Mouse (Mus musculus) adrenal gland, adult 2 months (tissue): ENCODE data around the gene Slain1. TPM values are rescaled to one million over a fixed set of nuclear protein-coding genes. Genes with fewer than 3 reads are reported as not detected.

Source experiments
- DNase-seq: peaks from one replicate; pipeline ENCODE4 v3.0.0; 2021
- polyA plus RNA-seq: library from polyadenylated mRNA; depleted of rRNA; stranded (reverse); fragments of >200 nt; gene quantifications from 2 replicates; pipeline ENCODE4 v1.2.3, GENCODE M21; 2012
- total RNA-seq, 2 experiments: library from RNA; stranded (reverse); gene quantifications; 2 replicates each; pipeline ENCODE4 v1.2.3; 2021

Gene Slain1
- total and polyA plus RNA-seq, 3 experiments, result 1.5 to 2.9 (median 2.9) TPM

- DNase-seq, result no peak
These were observed 16.4 kb downstream of the Slain1 start for GRCm38 (mm10) chr14:103666347-103666954.

GRCm38 (mm10) chr14:103667036-103667435 is 17.0 kb downstream of the Slain1 start:
- DNase-seq, result no peak

GRCm38 (mm10) chr14:103679395-103680217 is 29.6 kb downstream of the Slain1 start:
- no peak for DNase-seq

GRCm38 (mm10) chr14:103680285-103680819 is 30.3 kb downstream of the Slain1 start:
- no peak for DNase-seq

- no peak for DNase-seq
These were observed 32.8 kb downstream of the Slain1 start for GRCm38 (mm10) chr14:103682633-103683390.

- no peak for DNase-seq
These were observed 37.0 kb downstream of the Slain1 start for GRCm38 (mm10) chr14:103686994-103687393.

- peak; percentile 42 for DNase-seq
These were observed 44.3 kb downstream of the Slain1 start for GRCm38 (mm10) chr14:103694295-103694694.

- no peak for DNase-seq
These were observed 45.6 kb downstream of the Slain1 start for GRCm38 (mm10) chr14:103695620-103696019.

GRCm38 (mm10) chr14:103697101-103697500 is 47.1 kb downstream of the Slain1 start:
- DNase-seq, result no peak

- DNase-seq, result no peak
These were observed 49.3 kb downstream of the Slain1 start for GRCm38 (mm10) chr14:103699308-103699707.

- no peak for DNase-seq
These were observed 52.5 kb downstream of the Slain1 start for GRCm38 (mm10) chr14:103702516-103702915.

GRCm38 (mm10) chr14:103704771-103705170 is 54.7 kb downstream of the Slain1 start:
- DNase-seq, result no peak

- no peak for DNase-seq
These were observed 56.3 kb downstream of the Slain1 start for GRCm38 (mm10) chr14:103706347-103706746.

GRCm38 (mm10) chr14:103708601-103709000 is 58.6 kb downstream of the Slain1 start:
- DNase-seq, result no peak

GRCm38 (mm10) chr14:103709261-103709660 is 59.2 kb downstream of the Slain1 start:
- DNase-seq, result no peak

GRCm38 (mm10) chr14:103712986-103713385 is 63.0 kb downstream of the Slain1 start:
- no peak for DNase-seq

GRCm38 (mm10) chr14:103717516-103717915 is 67.5 kb downstream of the Slain1 start:
- no peak for DNase-seq

GRCm38 (mm10) chr14:103717979-103718378 is 68.0 kb downstream of the Slain1 start:
- no peak for DNase-seq

- DNase-seq, result no peak
These were observed 68.4 kb downstream of the Slain1 start for GRCm38 (mm10) chr14:103718393-103718792.

GRCm38 (mm10) chr14:103718836-103719575 is 69.0 kb downstream of the Slain1 start:
- peak; percentile 81 for DNase-seq

GRCm38 (mm10) chr14:103720163-103720562 is 70.1 kb downstream of the Slain1 start:
- no peak for DNase-seq
